Mouse (Mus musculus): ENCODE data around the gene Dnase2b.

GRCm38 (mm10) chr3:146570939-146571338 lies 44.5 kb downstream of the Dnase2b start:
- TF ChIP-seq GATA1 (IDR thresholded peaks at IDR 0.05; ENCODE audit: low read length) (no peak), TAL1 (IDR thresholded peaks at IDR 0.05; ENCODE audit: low read length) (no peak)

Measured in erythroblast, embryonic 14.5 days (primary cell).